Mouse (Mus musculus) ES-E14 (cell line): ENCODE measurements at regions not wholly inside any gene's neighbourhood (a gene's known extent, or its start where the extent isn't known, plus 50 kb on each side); places are given as distances from the start of the nearest gene placed in this dataset.

Experiments used
- ZC3H11A ChIP-seq: IDR thresholded peaks from 2 replicates; pipeline ENCODE4 v1.6.1; 2012; ENCODE audit warnings: low read depth, mild to moderate bottlenecking, inconsistent platforms, low read length, borderline replicate concordance
- ZNF384 ChIP-seq: IDR thresholded peaks from 2 replicates; pipeline ENCODE4 v1.6.1; 2012; ENCODE audit warnings: low read depth, low read length, inconsistent platforms

DNA sequence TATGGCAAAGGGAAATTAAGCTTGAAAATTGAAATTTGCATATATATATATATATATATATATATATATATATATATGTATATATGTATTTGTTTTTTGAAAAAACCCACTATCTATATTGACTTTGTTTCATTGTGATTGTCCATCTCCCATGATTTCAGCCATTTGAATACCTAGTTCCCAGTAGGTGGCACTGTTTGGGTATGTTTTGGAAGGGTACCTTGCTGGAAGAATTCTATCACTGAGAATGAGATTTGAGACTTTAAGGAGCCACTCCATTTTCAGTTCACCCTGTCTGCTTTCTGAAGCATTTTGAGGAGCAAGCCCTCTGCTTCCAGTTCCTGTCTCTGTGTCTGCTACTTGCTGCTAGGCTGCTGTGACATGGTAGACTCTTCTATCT, 72.8 kb upstream of the Ugt8a start:
- no peak for TF ChIP-seq ZNF384
- TF ChIP-seq ZC3H11A: peak; percentile 14; the same call in 1 of the 2 replicates
